Mouse (Mus musculus) erythroblast, embryonic 14.5 days (primary cell): ENCODE measurements around the gene Neurod1.

Experiments
- GATA1 ChIP-seq: IDR thresholded peaks from 2 replicates; pipeline ENCODE4 v1.6.1; 2012; ENCODE audit warnings: low read length, inconsistent platforms, mixed read lengths
- TAL1 ChIP-seq: IDR thresholded peaks from 3 replicates; pipeline ENCODE4 v1.6.1; 2012; ENCODE audit warnings: low read length, inconsistent platforms, mixed read lengths

- TF ChIP-seq TAL1 (no peak), GATA1 (no peak)
Observed at GRCm38 (mm10) chr2:79482511-79482910, 26.0 kb upstream of the Neurod1 start.
